Mouse (Mus musculus) MEL (cell line): ENCODE data around the gene Ccdc187. TPM values are rescaled to one million over a fixed set of nuclear protein-coding genes. Genes with fewer than 3 reads are reported as not detected.
A peak's percentile ranks its signal among the peaks of the same experiment; 100 is the strongest.

ENCODE experiments used
- DNase-seq: peaks from one replicate; pipeline ENCODE4 v3.0.0; 2011; ENCODE audit warnings: low read depth, low spot score
- H3K27ac ChIP-seq: 2 replicates; pipeline ENCODE4 v1.5.1; 2012; ENCODE audit warnings: low read depth, mild to moderate bottlenecking, control low read depth, low read length, moderate library complexity; ENCODE audit not compliant: control insufficient read depth
- H3K27me3 ChIP-seq, 2 experiments: fragments of 150-350 bp in 1 of 2; sonication (generic) in 1 of 2; 2 replicates each; pipeline ENCODE4 v1.6.1; 2012; ENCODE audit warnings: low read length in 2 of 2, mild to moderate bottlenecking in 2 of 2, improper control_type of control experiment in 1 of 2, moderate library complexity in 1 of 2; ENCODE audit not compliant: insufficient read depth in 2 of 2, control insufficient read depth in 1 of 2
- H3K36me3 ChIP-seq, 2 experiments: 2 replicates each; pipeline ENCODE4 v1.6.1; 2012 to 2014; ENCODE audit warnings: low read length in 2 of 2, improper control_type of control experiment in 1 of 2, inconsistent platforms in 1 of 2, mild to moderate bottlenecking in 1 of 2; ENCODE audit not compliant: insufficient read depth in 2 of 2, control insufficient read depth in 1 of 2
- H3K4me1 ChIP-seq, 2 experiments: fragments of 150-350 bp in 1 of 2; sonication (generic) in 1 of 2; 2 replicates each; pipeline ENCODE4 v1.6.1; 2012; ENCODE audit warnings: low read length in 2 of 2, improper control_type of control experiment in 1 of 2, mild to moderate bottlenecking in 1 of 2; ENCODE audit not compliant: insufficient read depth in 2 of 2, control insufficient read depth in 1 of 2
- H3K4me3 ChIP-seq, 2 experiments: fragments of 150-350 bp in 1 of 2; sonication (generic) in 1 of 2; 2 replicates each; pipeline ENCODE4 v1.5.1; 2012; ENCODE audit warnings: low read depth in 2 of 2, low read length in 2 of 2, mild to moderate bottlenecking in 2 of 2, moderate library complexity in 2 of 2, control low read depth in 1 of 2, improper control_type of control experiment in 1 of 2; ENCODE audit not compliant: control insufficient read depth in 1 of 2, insufficient read depth in 1 of 2
- H3K79me2 ChIP-seq: 2 replicates; pipeline ENCODE4 v1.6.1; 2012; ENCODE audit warnings: mild to moderate bottlenecking, low read length, moderate library complexity; ENCODE audit not compliant: control insufficient read depth, poor library complexity, insufficient read depth
- H3K9ac ChIP-seq: 2 replicates; pipeline ENCODE4 v1.6.1; 2012; ENCODE audit warnings: low read depth, mild to moderate bottlenecking, control low read depth, low read length, moderate library complexity; ENCODE audit not compliant: control insufficient read depth, poor library complexity, severe bottlenecking
- H3K9me3 ChIP-seq: fragments of 150-350 bp; sonication (generic); replicated peaks from 2 replicates; pipeline ENCODE4 v1.6.1; 2012; ENCODE audit warnings: mild to moderate bottlenecking, low read length, improper control_type of control experiment, moderate library complexity; ENCODE audit not compliant: insufficient read depth
- BHLHE40 ChIP-seq: IDR thresholded peaks from 2 replicates; pipeline ENCODE4 v1.6.1; 2012; ENCODE audit warnings: low read depth, mild to moderate bottlenecking, inconsistent platforms, low read length, improper control_type of control experiment, borderline replicate concordance
- CHD1 ChIP-seq: IDR thresholded peaks from 2 replicates; pipeline ENCODE4 v1.6.1; 2012; ENCODE audit warnings: low read depth, mild to moderate bottlenecking, inconsistent platforms, low read length, improper control_type of control experiment
- CHD2 ChIP-seq: IDR thresholded peaks from 2 replicates; pipeline ENCODE4 v1.6.1; 2011; ENCODE audit warnings: low read length, improper control_type of control experiment
- CTCF ChIP-seq, 3 experiments: IDR thresholded peaks in 2 of 3; conservative IDR thresholded peaks in 1 of 3; 2 replicates each; pipeline ENCODE4 v1.5.1; 2011 to 2012; ENCODE audit warnings: low read length in 3 of 3, low read depth in 2 of 3, mild to moderate bottlenecking in 2 of 3, improper control_type of control experiment in 1 of 3, inconsistent platforms in 1 of 3, mixed read lengths in 1 of 3, moderate library complexity in 1 of 3; ENCODE audit not compliant: control insufficient read depth in 1 of 3, insufficient read depth in 1 of 3, poor library complexity in 1 of 3, severe bottlenecking in 1 of 3
- E2F4 ChIP-seq: IDR thresholded peaks from 2 replicates; pipeline ENCODE4 v1.6.1; 2011; ENCODE audit warnings: low read depth, low read length, improper control_type of control experiment, borderline replicate concordance
- ELF1 ChIP-seq: IDR thresholded peaks from 2 replicates; pipeline ENCODE4 v1.6.1; 2014; ENCODE audit warnings: low read depth, mild to moderate bottlenecking, inconsistent platforms, low read length, improper control_type of control experiment, moderate library complexity
- EP300 ChIP-seq, 2 experiments: IDR thresholded peaks; 2 replicates each; pipeline ENCODE4 v1.6.1; 2011; ENCODE audit warnings: improper control_type of control experiment in 2 of 2, low read length in 2 of 2, low read depth in 1 of 2, mild to moderate bottlenecking in 1 of 2
- ETS1 ChIP-seq: IDR thresholded peaks from 2 replicates; pipeline ENCODE4 v1.6.1; 2012; ENCODE audit warnings: low read depth, mild to moderate bottlenecking, inconsistent platforms, low read length, improper control_type of control experiment, moderate library complexity
- GABPA ChIP-seq: IDR thresholded peaks from 2 replicates; pipeline ENCODE4 v1.6.1; 2012; ENCODE audit warnings: low read depth, mild to moderate bottlenecking, inconsistent platforms, low read length, improper control_type of control experiment, moderate library complexity
- GATA1 ChIP-seq: IDR thresholded peaks from 2 replicates; pipeline ENCODE4 v1.6.1; 2011; ENCODE audit warnings: low read depth, low read length, improper control_type of control experiment
- HCFC1 ChIP-seq: IDR thresholded peaks from 2 replicates; pipeline ENCODE4 v1.6.1; 2012; ENCODE audit warnings: low read depth, mild to moderate bottlenecking, inconsistent platforms, low read length, improper control_type of control experiment, moderate library complexity
- JUND ChIP-seq: IDR thresholded peaks from 2 replicates; pipeline ENCODE4 v1.6.1; 2011; ENCODE audit warnings: low read depth, mild to moderate bottlenecking, improper control_type of control experiment, low read length
- KAT2A ChIP-seq: conservative IDR thresholded peaks from 2 replicates; pipeline ENCODE4 v1.6.1; 2012; ENCODE audit warnings: low read depth, low read length, improper control_type of control experiment, inconsistent platforms
- MAFK ChIP-seq: IDR thresholded peaks from 2 replicates; pipeline ENCODE4 v1.6.1; 2011; ENCODE audit warnings: low read depth, mild to moderate bottlenecking, low read length, improper control_type of control experiment, borderline replicate concordance
- MAX ChIP-seq: IDR thresholded peaks from 2 replicates; pipeline ENCODE4 v1.6.1; 2011; ENCODE audit warnings: low read length, improper control_type of control experiment
- MAZ ChIP-seq: IDR thresholded peaks from 2 replicates; pipeline ENCODE4 v1.6.1; 2012; ENCODE audit warnings: low read depth, mild to moderate bottlenecking, inconsistent platforms, low read length, improper control_type of control experiment
- MEF2A ChIP-seq: IDR thresholded peaks from 2 replicates; pipeline ENCODE4 v1.6.1; 2014; ENCODE audit warnings: low read depth, mild to moderate bottlenecking, inconsistent platforms, low read length, improper control_type of control experiment; ENCODE audit not compliant: poor library complexity, insufficient replicate concordance, severe bottlenecking; ENCODE audit errors: extremely low read depth
- MXI1 ChIP-seq: IDR thresholded peaks from 2 replicates; pipeline ENCODE4 v1.6.1; 2011; ENCODE audit warnings: mild to moderate bottlenecking, low read depth, low read length, improper control_type of control experiment
- MYB ChIP-seq: IDR thresholded peaks from 2 replicates; pipeline ENCODE4 v1.6.1; 2011; ENCODE audit warnings: mild to moderate bottlenecking, low read depth, low read length, improper control_type of control experiment
- MYC ChIP-seq: IDR thresholded peaks from 2 replicates; pipeline ENCODE4 v1.6.1; 2011; ENCODE audit warnings: low read depth, mild to moderate bottlenecking, low read length, improper control_type of control experiment, moderate library complexity
- NELFE ChIP-seq: IDR thresholded peaks from 2 replicates; pipeline ENCODE4 v1.6.1; 2011; ENCODE audit warnings: low read depth, low read length, improper control_type of control experiment
- NRF1 ChIP-seq: IDR thresholded peaks from 2 replicates; pipeline ENCODE4 v1.6.1; 2014; ENCODE audit warnings: low read depth, mild to moderate bottlenecking, inconsistent platforms, low read length, improper control_type of control experiment, moderate library complexity; ENCODE audit not compliant: poor library complexity, insufficient read depth, severe bottlenecking
- POLR2A ChIP-seq, 2 experiments: IDR thresholded peaks; 2 replicates each; pipeline ENCODE4 v1.6.1; 2011 to 2012; ENCODE audit warnings: low read length in 2 of 2, mild to moderate bottlenecking in 2 of 2, control low read depth in 1 of 2, improper control_type of control experiment in 1 of 2, low read depth in 1 of 2, moderate library complexity in 1 of 2; ENCODE audit not compliant: control insufficient read depth in 1 of 2, insufficient read depth in 1 of 2, poor library complexity in 1 of 2
- POLR2AphosphoS2 ChIP-seq: IDR thresholded peaks from 2 replicates; pipeline ENCODE4 v1.6.1; 2011; ENCODE audit warnings: low read length, improper control_type of control experiment
- POLR2AphosphoS5 ChIP-seq: IDR thresholded peaks from 2 replicates; pipeline ENCODE4 v1.6.1; 2012; ENCODE audit warnings: low read depth, borderline replicate concordance, mild to moderate bottlenecking, inconsistent platforms, low read length, moderate library complexity, mixed read lengths
- RAD21 ChIP-seq: IDR thresholded peaks from 2 replicates; pipeline ENCODE4 v1.6.1; 2011; ENCODE audit warnings: mild to moderate bottlenecking, low read depth, low read length, improper control_type of control experiment
- RCOR1 ChIP-seq: IDR thresholded peaks from 2 replicates; pipeline ENCODE4 v1.6.1; 2012; ENCODE audit warnings: low read depth, mild to moderate bottlenecking, inconsistent platforms, low read length, improper control_type of control experiment
- SIN3A ChIP-seq: IDR thresholded peaks from 2 replicates; pipeline ENCODE4 v1.6.1; 2012; ENCODE audit warnings: low read length, improper control_type of control experiment, inconsistent platforms
- SMC3 ChIP-seq: IDR thresholded peaks from 2 replicates; pipeline ENCODE4 v1.6.1; 2011; ENCODE audit warnings: low read depth, low read length, improper control_type of control experiment
- TAL1 ChIP-seq: IDR thresholded peaks from 2 replicates; pipeline ENCODE4 v1.6.1; 2012; ENCODE audit warnings: mild to moderate bottlenecking, inconsistent platforms, low read length, moderate library complexity, mixed read lengths
- TBP ChIP-seq: IDR thresholded peaks from 2 replicates; pipeline ENCODE4 v1.8.0; 2011; ENCODE audit warnings: low read depth, low read length, improper control_type of control experiment
- TCF12 ChIP-seq: IDR thresholded peaks from 2 replicates; pipeline ENCODE4 v1.6.1; 2014; ENCODE audit warnings: low read depth, mild to moderate bottlenecking, inconsistent platforms, low read length, improper control_type of control experiment, moderate library complexity
- UBTF ChIP-seq: IDR thresholded peaks from 2 replicates; pipeline ENCODE4 v1.6.1; 2012; ENCODE audit warnings: low read depth, mild to moderate bottlenecking, inconsistent platforms, low read length, improper control_type of control experiment, moderate library complexity, borderline replicate concordance; ENCODE audit not compliant: insufficient read depth
- USF1 ChIP-seq: IDR thresholded peaks from 2 replicates; pipeline ENCODE4 v1.6.1; 2014; ENCODE audit warnings: low read depth, mild to moderate bottlenecking, inconsistent platforms, low read length, improper control_type of control experiment, moderate library complexity
- USF2 ChIP-seq, 2 experiments: IDR thresholded peaks; 2 replicates each; pipeline ENCODE4 v1.6.1; 2011 to 2012; ENCODE audit warnings: improper control_type of control experiment in 2 of 2, low read length in 2 of 2, borderline replicate concordance in 1 of 2, inconsistent platforms in 1 of 2, low read depth in 1 of 2, mild to moderate bottlenecking in 1 of 2; ENCODE audit not compliant: insufficient read depth in 1 of 2
- ZC3H11A ChIP-seq: IDR thresholded peaks from 2 replicates; pipeline ENCODE4 v1.6.1; 2012; ENCODE audit warnings: low read depth, mild to moderate bottlenecking, inconsistent platforms, low read length, improper control_type of control experiment
- ZKSCAN1 ChIP-seq: IDR thresholded peaks from 2 replicates; pipeline ENCODE4 v1.6.1; 2012; ENCODE audit warnings: low read depth, mild to moderate bottlenecking, inconsistent platforms, low read length, improper control_type of control experiment, moderate library complexity
- ZMIZ1 ChIP-seq: IDR thresholded peaks from 2 replicates; pipeline ENCODE4 v1.6.1; 2012; ENCODE audit warnings: low read depth, mild to moderate bottlenecking, inconsistent platforms, low read length, improper control_type of control experiment, moderate library complexity
- ZNF384 ChIP-seq: IDR thresholded peaks from 2 replicates; pipeline ENCODE4 v1.6.1; 2012; ENCODE audit warnings: low read depth, mild to moderate bottlenecking, inconsistent platforms, low read length, improper control_type of control experiment
- polyA plus RNA-seq, 2 experiments: library from polyadenylated mRNA; stranded (reverse) in 1 of 2; unstranded in 1 of 2; fragments of >175 nt in 1 of 2; fragments of >200 nt in 1 of 2; gene quantifications; 2 replicates each; pipeline versions ENCODE4 v1.2.1 to v1.2.4; 2012; ENCODE audit warnings: low replicate concordance in 2 of 2, low read depth in 1 of 2; ENCODE audit not compliant: insufficient read length in 2 of 2, insufficient read depth in 1 of 2, missing spikeins in 1 of 2
- total RNA-seq: library from RNA; depleted of rRNA; stranded (reverse); fragments of 300-350 nt; gene quantifications from 2 replicates; pipeline ENCODE4 v1.2.3, GENCODE M21; 2012

Ccdc187 gene
- total and polyA plus RNA-seq, 3 experiments: not detected

- TF ChIP-seq ZKSCAN1 (no peak), CTCF (IDR thresholded peaks at IDR 0.05 in 2 of 3, conservative IDR thresholded peaks at IDR 0.05 in 1 of 3; ENCODE audit: control insufficient read depth in 1 of 3, insufficient read depth in 1 of 3, low read depth in 2 of 3, low read length in 3 of 3, poor library complexity in 1 of 3, severe bottlenecking in 1 of 3) (no peak), CHD1 (no peak), MXI1 (peak; percentile 87), HCFC1 (no peak), POLR2AphosphoS2 (no peak), RAD21 (no peak), POLR2AphosphoS5 (no peak), ELF1 (no peak), MYB (no peak), TAL1 (no peak), MYC (0 out of 2 replicates have a peak, but pooled peaks have one; percentile 41), NELFE (no peak), MAZ (no peak), GABPA (no peak), USF2 (IDR thresholded peaks at IDR 0.05; ENCODE audit: borderline replicate concordance in 1 of 2, insufficient read depth in 1 of 2, low read depth in 1 of 2, low read length in 2 of 2) (no peak), CHD2 (no peak), RCOR1 (no peak), GATA1 (no peak), TBP (no peak), EP300 (IDR thresholded peaks at IDR 0.05; ENCODE audit: low read depth in 1 of 2, low read length in 2 of 2) (no peak), MEF2A (no peak), SIN3A (peak; percentile 56), ZNF384 (no peak), BHLHE40 (no peak), ZMIZ1 (no peak), POLR2A (IDR thresholded peaks at IDR 0.05; ENCODE audit: control insufficient read depth in 1 of 2, insufficient read depth in 1 of 2, low read depth in 1 of 2, low read length in 2 of 2, poor library complexity in 1 of 2) (no peak), UBTF (no peak), ETS1 (no peak), MAX (peak; percentile 90), TCF12 (no peak), NRF1 (no peak), E2F4 (no peak), JUND (no peak), KAT2A (no peak), SMC3 (no peak), USF1 (peak; percentile 65; the same call in 1 of the 2 replicates), MAFK (no peak), ZC3H11A (no peak)
- no peak overlapping the region for H3K4me3 ChIP-seq
- no peaks in the 10 kb centered on the region for H3K9me3 ChIP-seq
- H3K27me3 ChIP-seq: no peaks in the 10 kb centered on the region
- peak; percentile 45 for DNase-seq
- no peaks in the 10 kb centered on the region for H3K36me3 ChIP-seq
- no peak overlapping the region for H3K9ac ChIP-seq
- H3K4me1 ChIP-seq: peaks cover 0 to 12% of the 10 kb centered on the region in 2 experiments; a peak in 2 of 4 replicates
- no peak overlapping the region for H3K27ac ChIP-seq
- no peaks in the 10 kb centered on the region for H3K79me2 ChIP-seq
Measured at GRCm38 (mm10) chr2:26342044-26342443, 47.7 kb upstream of the Ccdc187 start.
